Mouse (Mus musculus) urinary bladder, adult 18-20 months (tissue): ENCODE data around the gene P2ry13.

Source experiments
- DNase-seq, 2 experiments: peaks; one replicate each; pipeline ENCODE4 v3.0.0; 2022; ENCODE audit warnings: low spot score in 2 of 2, mixed read lengths in 2 of 2

Gene P2ry13

DNA sequence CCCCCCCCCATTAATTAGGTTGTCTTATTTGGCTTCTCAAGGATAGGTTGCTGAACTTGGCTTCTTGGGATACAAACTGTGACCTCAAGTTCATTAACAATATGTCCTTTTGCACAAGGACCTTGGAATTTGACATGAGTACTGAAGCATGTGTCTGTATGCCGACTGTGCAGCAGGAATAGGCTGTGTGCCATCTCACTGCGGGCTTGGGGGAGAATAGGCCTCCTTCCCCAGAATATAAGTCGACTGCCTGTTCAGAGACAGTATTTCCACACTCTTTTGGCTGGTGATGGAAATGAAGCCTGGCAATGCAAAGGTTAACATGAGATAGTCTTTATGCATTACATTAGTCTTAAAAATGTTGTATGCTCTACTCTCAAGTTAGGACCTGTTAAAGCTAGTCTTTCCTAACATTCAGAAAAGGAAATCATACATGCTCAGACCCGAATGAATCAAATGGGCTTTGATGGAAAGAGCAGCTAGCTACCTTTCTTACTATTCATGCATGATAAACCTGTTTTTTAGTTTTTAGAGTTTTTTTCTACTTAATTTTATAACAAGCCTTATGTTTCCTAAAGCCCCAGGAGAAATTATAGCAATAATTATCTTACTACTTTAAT lies 13.2 kb downstream of the P2ry13 start:
- DNase-seq: no peak

DNA sequence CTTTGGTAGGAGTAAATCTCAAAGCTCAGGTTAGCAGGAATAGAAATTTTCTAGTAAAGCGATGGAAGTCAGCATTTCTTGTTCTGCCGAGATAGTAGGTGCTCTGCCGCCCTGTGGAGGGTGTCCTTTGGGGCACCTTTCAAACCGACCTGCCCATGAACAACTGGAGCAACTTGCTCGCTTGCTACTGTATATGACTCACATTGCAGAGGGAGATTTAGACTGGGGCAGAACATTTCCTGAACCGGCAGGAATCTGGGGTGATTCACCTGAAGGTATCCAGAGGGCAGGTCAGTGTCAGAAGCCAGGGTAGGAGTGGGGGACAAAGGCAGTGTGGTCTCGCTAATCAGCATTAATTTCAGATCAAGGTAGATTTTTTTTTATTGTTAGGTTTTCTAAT lies 15.7 kb downstream of the P2ry13 start, which contains the start of gene Gpr87:
TSS of gene Gpr87 (minus strand) at position 167 of the 400 bp plus-strand sequence.
- peak in 1 of 2 experiments; percentile 53 for DNase-seq

DNA sequence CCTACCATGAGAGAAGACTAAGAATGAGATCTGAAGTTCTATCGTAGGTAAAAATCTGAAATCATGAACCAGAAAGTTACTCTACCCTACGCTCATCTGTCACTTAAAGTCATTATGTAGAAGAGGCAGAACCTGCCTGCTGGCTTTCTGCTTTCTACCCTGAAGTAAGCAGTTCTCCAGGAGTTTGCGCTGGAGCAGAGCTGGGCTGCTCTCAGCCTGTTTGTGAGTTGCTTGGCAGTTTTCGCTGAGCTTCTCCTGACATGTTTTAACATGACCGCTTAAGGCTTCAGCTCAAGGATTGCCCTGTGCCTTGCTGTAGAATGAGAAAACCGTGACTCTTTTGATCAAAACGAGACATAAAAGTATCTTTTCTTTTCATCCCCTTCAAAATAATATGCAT lies 16.6 kb downstream of the P2ry13 start:
- DNase-seq: peak in 1 of 2 experiments; percentile 38

DNA sequence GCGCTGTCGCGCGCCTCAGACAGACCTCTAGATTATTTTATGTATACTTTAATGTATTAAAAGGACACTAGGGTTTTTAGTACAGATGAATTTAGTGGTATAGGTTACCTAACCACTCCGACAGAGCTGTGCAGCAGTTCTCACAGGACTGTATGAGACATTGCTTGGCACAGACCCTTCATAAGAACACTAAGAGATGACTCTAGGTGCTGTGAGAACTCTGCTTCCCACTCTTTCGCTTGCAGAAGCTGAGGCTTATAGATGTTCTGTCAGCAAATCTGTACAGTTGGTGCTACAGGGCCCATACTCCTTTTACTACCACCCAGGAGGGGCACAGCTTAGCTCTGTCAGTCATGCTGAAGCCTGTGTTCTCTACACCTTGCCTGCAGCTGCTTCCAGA lies 19.0 kb downstream of the P2ry13 start:
- no peak for DNase-seq

DNA sequence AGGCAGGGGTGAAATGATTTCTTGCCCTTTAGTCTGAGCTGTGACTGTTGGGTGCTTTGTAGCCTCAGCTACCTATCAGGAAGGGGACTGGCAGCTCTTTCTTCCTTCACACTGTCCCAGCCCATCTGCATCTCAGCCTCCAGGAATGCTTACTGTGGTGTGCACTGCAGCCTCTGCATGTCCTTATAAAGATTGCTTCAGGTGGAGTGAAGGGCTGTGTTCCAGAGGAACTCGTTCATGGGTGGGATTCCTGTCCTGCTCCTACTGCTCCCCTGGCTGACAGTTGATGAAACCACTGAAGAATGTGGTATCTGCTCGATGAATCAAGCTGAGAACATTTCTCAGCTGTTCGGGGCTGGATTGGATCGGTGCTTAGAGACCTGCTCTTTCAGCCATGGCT lies 23.3 kb downstream of the P2ry13 start:
- no peak for DNase-seq

DNA sequence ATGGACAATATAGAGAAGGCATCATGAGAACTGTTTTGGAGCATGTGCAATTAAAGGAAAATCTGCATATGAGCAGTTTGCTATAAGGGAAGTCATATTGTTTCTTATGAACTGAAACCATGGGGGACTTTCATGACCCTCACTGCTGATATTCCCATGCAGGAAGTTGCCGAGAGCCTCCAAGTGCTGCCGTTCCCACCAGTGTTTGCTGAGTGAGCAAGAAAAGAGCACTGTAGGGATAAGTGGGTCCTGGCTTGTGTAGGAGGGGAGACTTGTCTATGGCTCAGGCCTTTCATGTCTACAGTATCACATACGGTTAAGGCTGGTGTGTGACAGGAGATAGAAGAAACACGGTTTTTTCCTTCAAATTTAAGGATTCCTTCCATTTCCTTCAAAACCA lies 25.0 kb downstream of the P2ry13 start:
- DNase-seq: no peak

DNA sequence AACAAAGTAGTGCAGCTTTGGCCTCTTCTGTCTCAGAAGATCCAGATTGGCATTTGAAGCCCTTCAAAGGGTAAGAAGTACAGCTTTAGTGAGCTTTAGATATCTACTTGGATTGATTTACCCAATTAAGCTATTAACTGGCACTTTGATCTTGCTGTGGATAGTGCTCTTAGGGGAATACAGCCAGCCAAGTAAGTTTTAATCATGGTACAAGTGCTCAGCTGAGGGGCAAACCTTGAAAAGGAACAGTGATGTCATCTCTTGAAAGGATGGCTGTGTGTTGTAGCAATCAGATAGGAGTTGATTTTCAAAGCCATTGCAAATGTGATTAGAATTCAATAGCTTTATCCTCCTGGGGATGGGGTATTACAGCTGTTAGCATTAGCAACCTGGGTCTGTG lies 28.6 kb downstream of the P2ry13 start:
- DNase-seq: no peak

DNA sequence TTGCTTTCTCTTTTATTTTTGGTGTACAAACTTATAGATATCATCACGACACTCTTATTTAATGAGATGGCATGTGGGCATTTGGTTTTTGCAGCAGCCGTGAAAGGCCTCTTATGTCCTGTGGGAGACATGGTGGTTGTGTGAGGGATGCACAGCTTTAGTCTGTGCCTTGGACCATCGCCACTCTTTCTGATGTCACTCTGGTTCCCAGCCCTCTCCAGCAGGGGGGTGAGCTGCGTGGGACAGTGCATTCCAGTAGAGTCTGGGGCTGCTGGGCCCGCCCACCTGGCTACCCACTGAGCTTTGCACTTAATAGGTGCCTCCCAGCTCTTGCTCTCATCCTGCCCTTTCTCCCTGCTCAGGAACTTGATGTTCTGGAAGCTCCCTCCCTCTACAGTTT lies 29.5 kb downstream of the P2ry13 start:
- no peak for DNase-seq

DNA sequence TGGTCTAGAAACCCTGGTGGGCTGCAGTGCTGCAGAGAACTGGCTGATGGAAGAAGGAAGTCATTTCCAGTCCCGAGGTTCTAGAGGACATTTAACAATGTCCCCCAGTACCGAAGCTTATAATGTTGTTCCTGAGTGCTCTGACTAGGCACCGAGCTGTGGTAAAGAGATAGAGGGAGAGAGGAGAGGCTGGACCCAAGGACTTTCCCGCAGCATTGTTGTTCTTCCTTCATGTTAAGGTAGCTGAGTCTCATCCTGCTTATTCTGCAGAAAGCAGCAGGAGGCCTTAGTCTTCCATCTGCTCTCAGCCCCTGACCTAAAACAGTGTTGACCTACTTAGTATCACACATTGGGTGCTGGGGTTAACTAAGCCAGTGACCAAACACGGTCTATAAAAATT lies 33.8 kb downstream of the P2ry13 start:
- DNase-seq: no peak

DNA sequence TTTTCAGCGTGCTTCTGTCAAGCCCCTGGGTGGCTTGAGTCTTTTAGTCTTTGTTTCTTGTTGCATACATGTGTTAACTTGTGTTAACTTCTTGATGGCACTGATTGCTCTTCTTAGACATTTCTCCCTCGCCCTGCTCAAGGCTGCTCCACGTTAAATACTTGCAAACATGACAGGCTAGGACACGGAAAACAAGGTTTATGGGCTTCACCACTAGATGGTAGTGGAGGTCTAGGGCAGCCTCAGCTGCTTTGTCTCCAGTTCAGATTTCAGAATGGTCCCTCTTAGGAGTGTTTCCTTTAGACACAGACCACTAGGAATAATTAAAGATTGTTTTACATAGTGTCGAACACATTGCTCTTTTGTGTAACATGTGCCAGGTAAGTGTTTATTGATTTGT lies 35.4 kb downstream of the P2ry13 start:
- peak in 1 of 2 experiments; percentile 25 for DNase-seq

DNA sequence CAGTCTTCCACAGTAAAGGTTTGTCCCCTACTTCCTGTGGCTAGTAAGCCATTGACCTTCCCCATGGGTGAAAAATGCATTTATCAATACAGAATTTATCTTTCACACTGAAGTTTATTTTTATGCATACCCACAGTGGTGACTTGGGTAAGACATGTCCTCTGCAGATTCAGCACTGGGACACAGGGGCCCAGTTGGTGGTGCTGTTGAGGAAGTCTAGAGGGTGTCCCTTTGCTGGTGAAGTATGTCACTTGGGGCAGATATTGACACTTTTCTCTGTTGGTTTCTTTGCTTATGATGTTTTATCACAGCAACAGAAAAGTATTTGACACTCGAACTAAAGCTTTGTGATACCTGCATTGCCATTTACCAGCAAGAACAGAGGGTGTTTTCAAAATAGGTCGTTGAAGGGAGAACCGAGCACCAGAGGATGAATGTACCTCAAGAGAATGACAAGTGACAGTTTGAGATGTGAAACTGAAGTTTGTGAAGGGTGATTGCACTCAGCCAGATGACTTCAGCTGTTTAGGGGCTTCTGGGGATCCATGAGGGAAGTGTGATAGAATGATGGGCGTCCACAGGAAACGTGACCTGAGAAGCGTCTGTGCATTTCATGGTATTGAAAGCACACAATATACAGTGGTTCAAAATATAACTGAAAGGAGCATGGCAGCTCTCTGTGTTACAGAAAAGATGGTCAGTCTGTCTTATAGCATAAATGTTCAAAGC lies 36.1 kb downstream of the P2ry13 start:
- no peak for DNase-seq

DNA sequence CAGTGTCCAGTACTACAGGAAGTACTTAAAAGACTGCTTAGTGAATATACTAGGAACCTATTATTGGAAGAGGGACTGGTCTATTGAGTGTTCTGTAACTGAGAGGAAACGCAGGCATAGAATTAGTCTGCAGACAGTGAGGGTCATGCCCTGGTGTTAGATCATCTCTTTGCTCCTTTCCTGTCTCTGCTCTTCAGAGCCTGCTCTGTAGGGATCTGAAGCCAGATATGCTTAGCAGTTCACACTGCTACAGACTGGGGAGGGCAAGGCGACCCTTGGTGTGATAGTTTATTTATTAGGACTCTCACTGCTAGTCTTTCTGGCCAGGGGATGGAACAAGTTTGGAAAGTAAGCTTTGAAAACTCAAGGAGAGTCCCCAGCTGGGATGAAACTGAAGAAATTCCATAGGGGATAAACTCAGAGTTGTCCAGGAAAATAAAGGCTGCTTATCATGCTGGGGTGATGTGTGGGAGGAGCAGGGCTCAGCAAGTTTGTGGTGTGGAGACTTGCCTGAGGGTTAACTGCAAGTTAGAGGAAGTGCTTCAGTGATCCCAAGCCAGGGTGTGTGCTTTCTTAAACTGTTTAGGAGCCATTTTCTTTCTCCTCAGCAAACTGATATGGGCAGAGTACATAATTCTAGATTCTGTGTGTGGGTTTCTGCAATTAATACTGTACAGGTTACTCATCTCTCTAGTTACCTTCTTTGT lies 40.6 kb downstream of the P2ry13 start:
- DNase-seq: no peak

DNA sequence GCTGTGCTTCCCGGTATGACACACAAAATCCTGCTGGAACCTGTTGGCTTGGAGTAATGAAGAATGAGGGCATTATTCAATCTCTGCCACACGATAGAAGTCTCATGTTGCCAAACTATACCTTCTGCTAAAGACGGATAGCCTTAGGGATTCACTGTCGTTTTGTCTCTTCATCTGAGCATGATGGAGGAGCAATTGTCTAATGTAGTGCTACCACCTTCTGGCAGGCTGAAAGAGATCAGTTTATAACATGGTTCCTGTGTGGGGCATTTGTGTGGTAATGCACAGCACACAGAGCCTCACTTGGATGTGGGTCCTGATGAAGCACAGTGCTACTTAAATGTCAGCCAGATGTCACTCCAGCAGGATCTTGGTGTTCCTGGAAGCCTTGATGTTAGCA lies 41.5 kb downstream of the P2ry13 start:
- DNase-seq: no peak

DNA sequence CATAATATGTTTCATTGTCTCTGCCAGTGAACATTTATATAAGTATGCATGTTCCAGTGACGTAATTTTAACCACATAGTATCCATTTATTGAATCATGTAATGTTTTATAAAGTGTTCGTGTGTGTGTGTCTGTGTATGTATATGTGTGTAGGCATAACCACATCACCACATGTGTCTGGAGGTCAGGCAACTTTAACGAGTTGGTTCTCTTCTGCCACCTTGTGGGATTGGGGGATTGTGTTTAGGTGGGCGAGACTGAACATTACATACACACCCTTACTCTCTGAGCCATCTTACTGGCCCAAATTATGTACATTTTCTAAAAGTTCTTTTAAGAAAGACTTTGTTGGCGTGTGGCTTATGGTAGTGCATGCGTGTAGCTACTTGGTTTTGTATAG lies 42.2 kb downstream of the P2ry13 start:
- no peak for DNase-seq

DNA sequence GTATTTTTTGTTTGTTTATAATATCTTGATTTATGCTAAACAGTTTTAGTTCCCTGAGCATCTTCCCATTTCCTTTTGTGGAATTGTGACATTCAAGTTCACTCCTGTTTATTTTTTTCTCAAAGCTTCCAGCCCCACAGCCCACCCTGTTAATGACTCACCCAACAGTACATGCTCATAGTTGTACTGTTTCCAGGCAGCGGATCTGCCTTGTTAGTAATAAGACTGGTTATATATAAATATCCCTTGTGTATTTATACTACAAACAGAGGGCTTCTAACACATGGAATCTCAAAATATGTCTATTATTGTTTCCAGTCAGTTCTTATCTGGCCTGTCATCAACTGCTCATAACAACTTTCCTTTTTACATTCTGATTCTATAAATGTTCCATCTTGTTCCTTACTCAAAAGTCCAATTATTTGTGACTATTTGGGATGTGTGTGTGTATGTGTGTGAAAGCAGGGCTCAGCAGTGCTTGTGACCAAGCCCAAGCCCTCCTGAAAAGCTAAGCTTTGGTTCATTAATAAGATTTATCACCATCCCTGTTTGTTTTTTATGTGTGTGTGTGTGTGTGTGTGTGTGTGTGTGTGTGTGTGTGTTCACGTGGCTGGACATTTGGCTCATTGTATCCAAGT lies 43.1 kb downstream of the P2ry13 start:
- DNase-seq: no peak

DNA sequence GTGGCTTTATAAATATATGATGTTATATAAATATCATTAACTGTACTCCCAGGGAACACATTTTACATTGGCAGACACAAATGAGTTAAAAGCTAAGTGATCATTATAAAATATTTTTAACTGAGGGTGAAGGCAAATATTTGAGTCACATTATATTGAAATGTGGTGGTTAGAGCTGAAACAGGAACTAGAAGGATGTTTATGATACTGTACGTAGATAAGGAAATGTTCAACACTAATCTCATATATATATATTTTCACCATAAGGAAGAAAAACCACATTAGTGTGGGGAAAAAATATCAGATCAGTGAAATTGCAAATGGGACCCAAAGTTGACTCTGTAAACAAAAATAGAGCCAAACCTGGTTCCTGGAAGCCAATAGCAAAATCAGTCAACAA lies 50.2 kb downstream of the P2ry13 start:
- DNase-seq: no peak
